Mouse (Mus musculus) retina, postnatal 7 days (tissue): ENCODE measurements around the gene Pard3.

ENCODE experiments used
- DNase-seq: peaks from one replicate; pipeline ENCODE4 v3.0.0-alpha.2; 2012; ENCODE audit warnings: low read depth, low spot score

The Pard3 gene

GRCm38 (mm10) chr8:127229325-127230232 is 165.9 kb downstream of the Pard3 start:
- no peak for DNase-seq

- no peak for DNase-seq
Measured at GRCm38 (mm10) chr8:127230233-127230595, 166.5 kb downstream of the Pard3 start.

- DNase-seq = no peak
Measured at GRCm38 (mm10) chr8:127243351-127243750, 179.7 kb downstream of the Pard3 start.

GRCm38 (mm10) chr8:127243841-127244240 is 180.1 kb downstream of the Pard3 start:
- no peak for DNase-seq

- no peak for DNase-seq
Measured at GRCm38 (mm10) chr8:127250746-127251145, 187.1 kb downstream of the Pard3 start.

GRCm38 (mm10) chr8:127251476-127251875 is 187.8 kb downstream of the Pard3 start:
- DNase-seq = no peak

GRCm38 (mm10) chr8:127251985-127252384 is 188.3 kb downstream of the Pard3 start:
- DNase-seq = no peak

GRCm38 (mm10) chr8:127254625-127255024 is 190.9 kb downstream of the Pard3 start:
- no peak for DNase-seq

- no peak for DNase-seq
Measured at GRCm38 (mm10) chr8:127257086-127257485, 193.4 kb downstream of the Pard3 start.

- no peak for DNase-seq
Measured at GRCm38 (mm10) chr8:127261051-127261450, 197.4 kb downstream of the Pard3 start.

GRCm38 (mm10) chr8:127262026-127262425 is 198.3 kb downstream of the Pard3 start:
- no peak for DNase-seq

GRCm38 (mm10) chr8:127262436-127262835 is 198.7 kb downstream of the Pard3 start:
- DNase-seq = no peak

GRCm38 (mm10) chr8:127262926-127263325 is 199.2 kb downstream of the Pard3 start:
- DNase-seq = no peak

- DNase-seq = no peak
Measured at GRCm38 (mm10) chr8:127263457-127263856, 199.8 kb downstream of the Pard3 start.

GRCm38 (mm10) chr8:127264691-127265470 is 201.2 kb downstream of the Pard3 start:
- no peak for DNase-seq

GRCm38 (mm10) chr8:127266777-127267176 is 203.1 kb downstream of the Pard3 start:
- DNase-seq = no peak

GRCm38 (mm10) chr8:127268239-127269024 is 204.7 kb downstream of the Pard3 start:
- DNase-seq = no peak

- DNase-seq = no peak
Measured at GRCm38 (mm10) chr8:127269082-127269747, 205.5 kb downstream of the Pard3 start.

GRCm38 (mm10) chr8:127271186-127271585 is 207.5 kb downstream of the Pard3 start:
- DNase-seq = no peak

GRCm38 (mm10) chr8:127280299-127280974 is 216.7 kb downstream of the Pard3 start:
- no peak for DNase-seq

GRCm38 (mm10) chr8:127281035-127281434 is 217.3 kb downstream of the Pard3 start:
- DNase-seq = no peak
